Mouse (Mus musculus) spleen, adult 2 months (tissue): ENCODE measurements at regions not wholly inside any gene's neighbourhood (a gene's known extent, or its start where the extent isn't known, plus 50 kb on each side); places are given as distances from the start of the nearest gene placed in this dataset.

Source experiments
- CTCF ChIP-seq: fragments of 200-500 bp; IDR thresholded peaks from 2 replicates; pipeline ENCODE4 v1.5.1; 2011; ENCODE audit warnings: mild to moderate bottlenecking, inconsistent platforms; ENCODE audit not compliant: insufficient read depth, insufficient read length, insufficient replicate concordance; ENCODE audit errors: extremely low read depth
- POLR2A ChIP-seq: fragments of 200-500 bp; IDR thresholded peaks from 2 replicates; pipeline ENCODE4 v1.6.1; 2011; ENCODE audit warnings: low read depth, low read length, inconsistent platforms

DNA sequence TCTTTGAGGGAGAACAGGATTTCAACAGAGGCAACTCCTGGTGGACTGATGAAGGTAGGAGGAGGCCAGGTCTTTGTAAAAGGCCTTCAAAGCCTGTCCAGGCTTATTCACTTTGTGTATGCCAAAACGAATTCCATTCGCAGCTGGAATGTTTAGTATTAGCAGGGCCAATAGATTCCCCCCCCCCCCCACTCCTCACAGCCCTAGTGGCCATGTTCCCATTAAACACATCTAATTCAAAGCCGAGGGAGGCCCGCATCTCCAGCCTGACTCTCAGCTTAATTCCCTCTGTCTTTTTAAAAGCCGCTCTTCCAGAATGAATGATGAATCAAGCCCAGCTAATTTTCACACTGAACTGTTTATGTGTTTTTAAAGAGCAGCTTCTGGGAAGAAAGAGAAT is 205.5 kb downstream of the Etnk1 start:
- TF ChIP-seq POLR2A, result no peak
- no peak for TF ChIP-seq CTCF
